Mouse (Mus musculus): ENCODE measurements at regions not wholly inside any gene's neighbourhood (a gene's known extent, or its start where the extent isn't known, plus 50 kb on each side); places are given as distances from the start of the nearest gene placed in this dataset.

DNA sequence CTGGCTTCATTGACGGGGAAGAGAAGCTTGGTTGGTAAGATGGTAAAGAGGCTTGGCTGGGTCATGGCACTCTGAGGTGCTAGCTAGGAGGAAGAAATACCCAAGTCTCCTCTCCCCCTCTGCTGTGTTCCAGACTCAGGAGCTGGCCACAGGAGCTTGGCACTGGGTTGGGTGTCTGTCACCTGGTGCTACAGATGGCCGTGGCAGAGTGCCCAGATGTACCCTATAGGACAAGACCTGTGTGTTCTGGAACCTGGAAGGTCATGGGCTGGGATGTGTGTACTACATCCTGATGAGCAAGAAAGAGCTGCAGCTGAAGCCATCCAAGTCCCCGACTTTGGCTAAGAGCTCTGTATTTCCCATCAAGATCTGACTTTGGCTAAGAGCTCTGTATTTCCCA is 72.4 kb downstream of the Nupl2 start:
- DNase-seq (ENCODE audit: extremely low spot score, low spot score), result no peak

DNA sequence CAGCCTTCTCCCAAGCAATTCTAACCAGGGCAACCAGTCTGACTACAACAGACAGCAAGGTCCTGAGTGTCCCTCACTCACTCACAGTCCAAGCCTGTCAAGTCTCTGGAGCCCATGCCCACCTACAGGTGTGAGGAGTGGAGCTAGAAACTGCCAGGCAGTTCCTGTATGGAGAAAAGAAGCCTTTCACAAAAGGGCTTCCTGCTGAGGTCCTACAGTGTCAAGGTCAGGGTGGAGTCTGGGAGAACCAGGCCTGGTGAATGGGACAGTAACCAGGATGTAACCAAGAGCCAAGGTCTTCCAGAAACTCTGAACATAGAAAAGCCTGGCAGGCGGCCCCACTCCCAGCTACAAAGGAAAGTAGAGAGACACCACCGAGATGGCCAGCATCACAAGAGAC is 74.2 kb downstream of the Nupl2 start:
- no peak for DNase-seq (ENCODE audit: extremely low spot score, low spot score)

DNA sequence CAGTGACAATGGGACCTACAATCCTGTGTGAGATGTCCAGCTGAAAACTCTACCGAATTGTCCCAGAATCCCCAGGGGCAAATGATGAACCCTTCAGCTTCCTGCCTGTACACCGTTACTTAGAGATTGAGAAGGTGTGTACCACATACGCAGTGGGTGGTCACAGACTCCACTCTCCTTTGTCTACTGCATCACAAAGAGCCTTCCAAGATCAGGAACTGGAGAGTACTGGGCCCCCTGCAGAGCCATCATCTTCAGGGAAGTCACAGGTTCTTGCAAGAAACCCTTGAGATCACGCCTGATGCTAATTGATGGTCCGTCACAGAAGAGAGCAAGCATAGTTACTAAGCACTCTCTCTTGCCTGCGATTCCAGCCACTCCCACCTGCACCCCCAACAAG is 79.4 kb downstream of the Nupl2 start:
- no peak for DNase-seq (ENCODE audit: extremely low spot score, low spot score)

DNA sequence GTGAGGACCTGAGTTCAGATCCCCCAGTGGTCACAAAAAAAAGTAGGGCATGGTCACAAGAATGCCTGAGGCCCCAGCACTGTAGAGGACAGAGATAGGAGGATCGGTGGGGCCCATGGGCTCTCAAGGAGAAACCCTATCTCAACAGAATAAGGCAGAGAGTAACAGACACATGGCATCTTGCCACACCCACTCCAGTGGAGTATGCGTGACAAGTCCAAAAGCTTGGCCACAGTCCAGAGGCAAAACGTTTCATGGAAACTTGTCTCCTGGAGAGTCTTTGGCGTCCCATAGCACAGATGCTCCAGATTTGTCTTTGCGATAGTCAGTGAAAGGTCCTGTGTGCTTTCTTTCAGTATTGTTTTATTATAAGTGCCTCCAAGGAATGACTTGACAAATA is 90.7 kb downstream of the Nupl2 start:
- no peak for DNase-seq (ENCODE audit: extremely low spot score, low spot score)

DNA sequence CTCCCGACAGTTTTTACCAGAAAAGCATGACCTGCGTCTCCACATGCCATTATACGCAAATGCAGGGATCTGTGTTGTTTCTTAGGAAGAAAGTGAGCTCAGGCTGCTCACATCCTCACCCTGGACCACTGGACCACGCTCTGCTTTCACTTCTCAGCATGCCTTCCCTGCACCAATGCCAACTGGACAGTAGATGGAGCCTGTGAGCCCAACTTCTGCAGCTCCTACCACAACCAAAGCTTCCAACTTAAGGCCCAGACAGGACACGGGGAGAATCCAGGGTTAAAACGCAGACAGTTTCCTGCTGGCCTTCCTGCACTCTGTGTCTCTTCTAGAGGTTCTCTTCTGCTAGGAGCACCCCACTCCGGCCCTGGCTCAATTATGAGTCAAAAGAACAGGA is 90.3 kb downstream of the Kcnh2 start:
- peak; percentile 75 for DNase-seq (ENCODE audit: extremely low spot score, low spot score)

DNA sequence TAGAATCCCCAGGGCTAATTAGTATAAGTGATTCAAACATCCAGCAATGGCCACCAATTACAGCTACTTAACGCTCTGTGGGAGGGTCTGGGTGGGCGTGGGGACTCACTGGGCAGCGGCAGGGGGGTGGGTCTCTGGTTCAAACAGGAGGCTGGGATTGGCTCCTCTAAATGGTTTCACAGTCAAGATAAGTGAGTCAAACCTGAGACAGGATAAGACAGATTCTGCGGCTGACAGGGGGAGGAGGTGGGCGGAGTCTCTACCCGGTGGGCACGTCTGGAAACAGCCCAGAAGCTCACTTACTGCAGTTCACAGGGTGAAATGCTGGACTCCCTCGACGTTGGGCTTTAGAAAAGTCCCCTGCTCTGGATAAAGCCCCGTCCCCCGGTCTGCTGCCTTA is 89.3 kb downstream of the Kcnh2 start:
- DNase-seq (ENCODE audit: extremely low spot score, low spot score), result peak; percentile 19

DNA sequence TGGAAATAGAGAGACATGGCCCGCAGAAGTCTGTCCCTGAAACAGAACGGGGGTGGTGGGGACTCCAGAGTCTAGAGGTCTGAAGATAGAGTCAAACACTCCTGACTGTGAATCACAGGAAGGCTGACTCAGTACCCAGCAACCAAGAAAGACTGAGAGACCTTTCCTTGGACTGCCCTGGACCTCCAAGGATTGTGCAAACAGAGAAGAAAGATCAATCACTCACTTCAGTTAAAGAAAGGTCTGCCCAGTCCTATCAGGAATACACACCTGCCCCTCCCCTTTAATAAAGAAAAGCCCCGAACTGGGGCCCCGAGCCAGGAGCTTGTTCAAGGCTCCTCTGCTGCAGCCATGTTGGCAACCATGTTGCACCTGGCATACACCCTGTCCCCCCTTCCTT is 87.3 kb downstream of the Kcnh2 start:
- DNase-seq (ENCODE audit: extremely low spot score, low spot score), result no peak

DNA sequence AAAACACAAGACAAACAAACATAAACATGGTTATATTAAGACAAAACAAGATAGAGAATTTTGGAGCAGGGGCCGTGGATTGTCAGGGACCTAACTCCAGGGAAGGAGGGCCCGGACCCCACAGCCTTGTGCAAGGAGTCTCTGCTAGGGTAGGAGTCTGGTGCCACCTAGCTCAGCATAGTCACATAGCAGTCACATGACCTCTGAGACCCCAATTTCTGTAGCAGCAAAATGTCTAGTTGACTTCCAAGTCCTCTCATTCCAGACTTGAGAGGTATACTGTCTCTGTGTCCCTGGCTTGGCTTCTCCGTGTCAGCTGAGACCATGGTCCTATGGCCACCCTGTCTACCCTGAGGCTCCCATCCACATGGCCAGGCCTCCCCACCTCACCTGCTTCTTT is 86.0 kb downstream of the Kcnh2 start:
- no peak for DNase-seq (ENCODE audit: extremely low spot score, low spot score)

DNA sequence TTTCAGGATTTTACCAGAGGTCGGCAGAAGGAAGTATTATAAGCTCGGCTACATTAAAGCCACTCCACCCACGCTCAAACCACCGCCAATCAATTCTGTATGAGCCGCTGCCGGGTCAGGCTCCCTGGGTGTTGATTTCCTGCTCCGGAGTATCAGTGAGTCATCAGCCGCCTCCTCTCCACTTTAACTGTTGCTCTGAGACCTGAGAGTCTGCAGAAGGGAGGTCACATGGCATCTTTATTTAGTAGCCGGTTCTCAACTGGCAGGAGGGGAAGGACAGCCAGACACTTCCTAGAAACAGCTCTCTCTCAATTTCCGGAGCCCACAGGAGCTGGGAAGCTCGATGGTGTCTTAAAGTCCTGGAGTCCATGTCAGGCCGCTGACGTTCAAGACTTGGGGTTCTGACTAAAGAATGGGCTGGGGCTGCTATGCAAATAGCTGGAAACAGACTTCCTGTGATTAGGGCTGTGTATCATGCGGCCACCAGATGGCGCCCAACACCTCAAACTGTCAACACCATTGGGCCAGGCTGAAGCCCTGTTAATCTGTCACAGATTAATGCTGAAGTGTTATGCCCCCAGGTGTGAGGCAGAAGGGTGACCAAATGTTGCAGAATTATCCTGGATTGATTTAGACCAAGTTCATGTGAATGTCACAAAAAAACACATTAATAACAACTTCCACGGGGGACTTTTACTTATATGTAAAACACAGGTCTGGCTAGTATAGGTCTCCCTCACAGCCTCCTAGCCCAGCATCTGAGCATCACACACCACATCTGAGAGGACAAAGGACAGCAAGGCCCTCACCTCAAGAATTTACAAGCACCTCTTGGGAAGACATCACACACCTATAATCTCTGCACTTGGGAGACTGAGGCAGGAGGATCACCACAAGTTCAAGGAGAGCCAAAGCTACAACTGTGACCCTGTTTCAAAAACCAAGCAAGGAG is 84.8 kb downstream of the Kcnh2 start:
- DNase-seq (ENCODE audit: extremely low spot score, low spot score), result peak; percentile 88
